Mouse (Mus musculus) bone marrow, adult 2 months (tissue): ENCODE data around the gene Phactr2. TPM values are rescaled to one million over a fixed set of nuclear protein-coding genes. Genes with fewer than 3 reads are reported as not detected.
"Not testable (repeated sequence)": the region's sequence is repeated elsewhere in the genome, so short reads cannot be mapped to it uniquely, and the experiment has no call there.

Source experiments
- H3K27ac ChIP-seq: fragments of 200-500 bp; 2 replicates; pipeline ENCODE4 v1.5.1; 2012; ENCODE audit warnings: low read depth, mild to moderate bottlenecking, control low read depth, inconsistent platforms, low read length; ENCODE audit not compliant: control insufficient read depth, poor library complexity, insufficient read depth
- H3K4me1 ChIP-seq: fragments of 200-500 bp; 2 replicates; pipeline ENCODE4 v1.6.1; 2011; ENCODE audit warnings: low read length; ENCODE audit not compliant: control insufficient read depth, insufficient read depth
- H3K4me3 ChIP-seq: fragments of 200-500 bp; replicated peaks from 2 replicates; pipeline ENCODE3; 2011; ENCODE audit warnings: mild to moderate bottlenecking, low read depth, low read length, control low read depth; ENCODE audit not compliant: control insufficient read depth
- CTCF ChIP-seq: fragments of 200-500 bp; IDR thresholded peaks from 2 replicates; pipeline ENCODE4 v1.5.1; 2011; ENCODE audit warnings: low read length, control low read depth; ENCODE audit not compliant: control insufficient read depth, insufficient read depth
- POLR2A ChIP-seq: fragments of 200-500 bp; IDR thresholded peaks from 2 replicates; pipeline ENCODE4 v1.6.1; 2011; ENCODE audit warnings: low read depth, mild to moderate bottlenecking, control low read depth, low read length, borderline replicate concordance; ENCODE audit not compliant: control insufficient read depth
- WGBS: fragments of 180-500 bp; shearing (Covaris S2); methylation state at CpG from one replicate; pipeline ENCODE4 v1.1.7; 2018; 5-methylcytosine and 5-hydroxymethylcytosine counted together
- polyA plus RNA-seq: library from polyadenylated mRNA; stranded (reverse); fragments of >200 nt; gene quantifications from 2 replicates; pipeline ENCODE4 v1.2.4, GENCODE M21; 2011; ENCODE audit warnings: low replicate concordance; ENCODE audit not compliant: missing spikeins, insufficient read depth, insufficient read length

The Phactr2 gene
- polyA plus RNA-seq, 1 experiment: 12.8 TPM

GRCm38 (mm10) chr10:13209506-13209905, 264.7 kb downstream of the Phactr2 start:
- Histone ChIP-seq H3K4me3 (no peak overlapping the region), H3K4me1 (no peaks in the 10 kb centered on the region), H3K27ac (no peak overlapping the region)
- TF ChIP-seq CTCF (no peak), POLR2A (no peak)
- WGBS: 87% methylated on average over 3 of the region's 3 CpGs

- TF ChIP-seq POLR2A: no peak
- no peak for TF ChIP-seq CTCF
- no peak overlapping the region for H3K27ac ChIP-seq
- H3K4me1 ChIP-seq: no peaks in the 10 kb centered on the region
- H3K4me3 ChIP-seq: no peak overlapping the region
- WGBS: 85% methylated on average over 4 of the region's 4 CpGs
Measured at GRCm38 (mm10) chr10:13209061-13209460, 265.2 kb downstream of the Phactr2 start.

GRCm38 (mm10) chr10:13201741-13202293, 272.4 kb downstream of the Phactr2 start:
- WGBS: 82% methylated on average over 6 of the region's 6 CpGs
- H3K4me1 ChIP-seq: no peaks in the 10 kb centered on the region
- no peak overlapping the region for H3K27ac ChIP-seq
- H3K4me3 ChIP-seq: no peak overlapping the region
- TF ChIP-seq POLR2A: no peak
- TF ChIP-seq CTCF: no peak

DNA sequence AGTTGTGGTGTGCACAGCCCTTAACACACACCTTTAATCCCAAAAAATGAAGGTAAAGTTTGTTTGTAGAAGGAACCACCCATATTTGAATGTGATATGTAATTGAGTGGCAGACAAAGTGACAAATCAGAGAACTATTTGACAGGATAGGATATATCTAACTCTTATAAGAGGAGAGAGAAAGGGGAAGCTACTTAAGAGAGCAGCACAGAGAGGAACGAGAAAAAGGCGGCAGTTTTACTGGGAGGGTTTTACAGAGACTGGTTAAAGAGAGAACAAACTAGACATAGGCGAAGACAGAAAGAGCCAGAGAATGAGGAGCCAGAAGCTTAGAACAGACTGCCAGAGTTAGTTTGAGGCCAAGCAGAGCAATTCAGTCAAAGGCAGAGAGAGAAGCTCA, 273.4 kb downstream of the Phactr2 start:
- Histone ChIP-seq H3K4me1 (no peaks in the 10 kb centered on the region), H3K4me3 (no peak overlapping the region), H3K27ac (no peak overlapping the region)
- TF ChIP-seq POLR2A (no peak), CTCF (no peak)
- WGBS: 39% methylated on average over 3 of the region's 3 CpGs

- no peaks in the 10 kb centered on the region for H3K4me1 ChIP-seq
- no peak overlapping the region for H3K4me3 ChIP-seq
- 5% methylated on average over 1 of the region's 1 CpGs for WGBS
- TF ChIP-seq CTCF (no peak), POLR2A (no peak)
- no peak overlapping the region for H3K27ac ChIP-seq
Measured at GRCm38 (mm10) chr10:13199234-13199633, 275.0 kb downstream of the Phactr2 start.

DNA sequence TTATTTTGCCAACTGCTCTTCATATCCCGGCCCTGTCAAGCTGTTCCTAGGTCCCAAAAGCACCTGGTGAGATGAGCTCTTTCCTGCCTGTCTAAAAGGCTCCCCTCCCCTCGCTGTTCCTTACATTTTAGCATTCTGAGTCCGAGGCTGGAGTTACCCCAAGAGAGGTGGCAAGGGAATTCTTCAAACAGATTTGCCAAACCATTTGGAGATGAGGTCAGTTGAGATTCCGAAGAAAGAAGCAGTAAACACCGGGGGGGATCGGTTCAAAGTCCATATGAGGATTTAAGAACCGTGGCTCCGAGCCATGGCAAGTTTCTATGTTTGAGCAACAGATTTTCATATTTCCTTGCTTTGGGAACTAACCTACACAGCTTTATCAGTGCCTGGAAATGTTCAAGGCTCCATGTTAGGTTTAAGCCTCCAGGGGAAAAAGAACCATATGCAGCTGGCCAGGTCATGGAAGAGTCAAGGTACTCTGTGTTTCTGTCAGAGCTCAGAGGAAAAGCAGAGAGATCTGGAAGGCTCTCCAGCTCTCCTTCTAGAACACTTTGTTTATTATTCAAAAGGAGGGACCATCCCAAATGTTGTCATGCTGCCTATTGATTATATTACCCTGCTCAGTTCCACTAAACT, 277.2 kb downstream of the Phactr2 start:
- WGBS: 81% methylated on average over 8 of the region's 8 CpGs
- Histone ChIP-seq H3K4me1 (peaks cover 2% of the 10 kb centered on the region; the same call in 1 of the 2 replicates), H3K27ac (no peak overlapping the region), H3K4me3 (no peak overlapping the region)
- TF ChIP-seq CTCF (no peak), POLR2A (no peak)

DNA sequence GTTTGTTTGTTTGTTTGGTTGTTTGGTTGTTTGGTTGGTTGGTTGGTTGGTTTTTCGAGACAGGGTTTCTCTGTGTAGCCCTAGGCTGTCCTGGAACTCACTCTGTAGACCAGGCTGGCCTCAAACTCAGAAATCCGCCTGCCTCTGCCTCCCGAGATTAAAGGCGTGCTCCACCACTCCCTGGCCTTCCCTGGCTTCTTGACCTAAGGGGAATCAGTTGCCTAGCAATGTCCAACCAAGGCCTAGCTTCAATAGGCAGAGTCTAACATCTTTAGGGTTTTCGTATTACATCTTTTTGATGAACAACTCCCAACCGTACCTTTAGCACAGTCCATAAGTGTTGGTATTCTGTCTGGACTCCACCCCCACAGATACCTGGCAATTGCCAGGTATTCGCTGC, 280.7 kb downstream of the Phactr2 start:
- not testable (repeated sequence) for H3K27ac ChIP-seq, H3K4me1 ChIP-seq, H3K4me3 ChIP-seq
- WGBS: 83% methylated on average over 7 of the region's 7 CpGs

- Histone ChIP-seq H3K4me1 (peaks cover 2% of the 10 kb centered on the region; the same call in 1 of the 2 replicates), H3K4me3 (peak within 1 kb of the TSS; percentile 77), H3K27ac (peak within 1 kb of the TSS; percentile 96)
- WGBS: under 1% methylated on average over 43 of the region's 43 CpGs
- TF ChIP-seq POLR2A (peak; percentile 40; the same call in 1 of the 2 replicates), CTCF (no peak)
Measured at GRCm38 (mm10) chr10:13192731-13193351, 281.4 kb downstream of the Phactr2 start, which contains the start of gene Ltv1. Ltv1 (minus strand) TSS chr10:13193168.
